Mouse (Mus musculus) kidney, embryonic 16.5 days (tissue): Measurements from ENCODE around the gene Gm45234. TPM values are rescaled to one million over a fixed set of nuclear protein-coding genes. Genes with fewer than 3 reads are reported as not detected.

Source experiments
- ATAC-seq: fragments of 200-750 bp; cut with Nextera tagmentation; 2 replicates; pipeline ENCODE4 v1.8.0; 2017; ENCODE audit warnings: moderate TSS enrichment; ENCODE audit not compliant: low FRiP score, low TSS enrichment
- H3K27ac ChIP-seq: fragments of 300-500 bp; sonication (generic); 2 replicates; pipeline ENCODE4 v1.5.1; 2014; ENCODE audit warnings: low read length
- H3K27me3 ChIP-seq: fragments of 300-500 bp; sonication (generic); 2 replicates; pipeline ENCODE4 v1.6.1; 2014; ENCODE audit warnings: low read length, control low read depth, mixed read lengths; ENCODE audit not compliant: insufficient read depth
- H3K36me3 ChIP-seq: fragments of 300-500 bp; sonication (generic); 2 replicates; pipeline ENCODE4 v1.6.1; 2014; ENCODE audit warnings: low read length, control low read depth, mixed read lengths; ENCODE audit not compliant: insufficient read depth
- H3K4me1 ChIP-seq: fragments of 300-500 bp; sonication (generic); 2 replicates; pipeline ENCODE4 v1.6.1; 2014; ENCODE audit warnings: low read length, control low read depth, mixed read lengths; ENCODE audit not compliant: insufficient read depth
- H3K4me2 ChIP-seq: fragments of 300-500 bp; sonication (generic); replicated peaks from 2 replicates; pipeline ENCODE4 v1.6.1; 2014; ENCODE audit warnings: low read depth, low read length
- H3K4me3 ChIP-seq: fragments of 300-500 bp; sonication (generic); 2 replicates; pipeline ENCODE4 v1.5.1; 2014; ENCODE audit warnings: mild to moderate bottlenecking, low read length
- H3K9ac ChIP-seq: fragments of 300-500 bp; sonication (generic); replicated peaks from 2 replicates; pipeline ENCODE4 v1.6.1; 2014; ENCODE audit warnings: low read length
- H3K9me3 ChIP-seq: fragments of 300-500 bp; sonication (generic); 2 replicates; pipeline ENCODE4 v1.6.1; 2016; ENCODE audit warnings: low read length, control low read depth
- WGBS: fragments of 180-500 bp; shearing (Covaris S2); extraction: QIAGEN DNeasy Blood & Tissue Kit; methylation state at CpG from one replicate; pipeline ENCODE4 v1.1.7; 2014; 5-methylcytosine and 5-hydroxymethylcytosine counted together
- polyA plus RNA-seq: library from polyadenylated mRNA; unstranded; fragments of >200 nt; fragmentation: Nextera tagmentation; extraction: Ambion mirVana; gene quantifications from 2 replicates; pipeline ENCODE4 v1.2.1, GENCODE M21; 2015

Gene Gm45234
- polyA plus RNA-seq, 1 experiment from 2014 or later: not detected

GRCm38 (mm10) chr6:124768704-124769044 lies 12.9 kb upstream of the Gm45234 start:
- H3K9ac ChIP-seq: peak overlapping the region; percentile 69
- H3K4me2 ChIP-seq: peak overlapping the region; percentile 94
- peaks cover 33% of the 10 kb centered on the region for H3K4me1 ChIP-seq
- H3K36me3 ChIP-seq: no peaks in the 10 kb centered on the region
- H3K27me3 ChIP-seq: no peaks in the 10 kb centered on the region
- ATAC-seq: 0 out of 2 replicates have a peak, but pooled peaks have one; percentile 10
- peak overlapping the region; percentile 43; the same call in 1 of the 2 replicates for H3K27ac ChIP-seq
- WGBS: 7% methylated on average over 9 of the region's 9 CpGs
- H3K4me3 ChIP-seq: peak overlapping the region; percentile 65
- no peaks in the 10 kb centered on the region for H3K9me3 ChIP-seq

- ATAC-seq: peak; percentile 31; the same call in 1 of the 2 replicates
- H3K9ac ChIP-seq: peak overlapping the region; percentile 69
- peak overlapping the region; percentile 94 for H3K4me2 ChIP-seq
- no peaks in the 10 kb centered on the region for H3K36me3 ChIP-seq
- H3K4me1 ChIP-seq: peaks cover 33% of the 10 kb centered on the region
- no peaks in the 10 kb centered on the region for H3K9me3 ChIP-seq
- H3K4me3 ChIP-seq: peak overlapping the region; percentile 65
- WGBS: 25% methylated on average over 19 of the region's 19 CpGs
- H3K27ac ChIP-seq: peak overlapping the region; percentile 69
- no peaks in the 10 kb centered on the region for H3K27me3 ChIP-seq
Observed at GRCm38 (mm10) chr6:124767920-124768703, 12.3 kb upstream of the Gm45234 start.

DNA sequence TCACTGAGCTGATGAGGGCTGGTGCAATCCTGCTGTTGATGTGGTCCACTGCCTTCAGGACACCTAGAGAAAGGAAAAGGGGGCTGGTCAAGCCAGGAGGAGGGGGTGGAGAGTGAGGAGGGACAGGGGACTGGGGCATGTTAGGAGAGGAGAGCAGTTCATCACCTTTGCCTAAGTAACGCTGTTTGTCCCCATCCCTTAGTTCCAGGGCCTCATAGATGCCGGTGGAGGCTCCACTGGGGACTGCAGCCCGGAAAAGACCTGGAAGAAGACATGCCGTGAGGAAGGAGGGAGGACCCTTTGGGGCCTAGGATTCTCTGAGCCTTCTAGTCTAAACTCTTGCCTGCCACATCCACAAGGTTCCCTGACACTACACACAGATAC lies 11.7 kb upstream of the Gm45234 start:
- no peaks in the 10 kb centered on the region for H3K36me3 ChIP-seq
- ATAC-seq: no peak
- 31% methylated on average over 4 of the region's 4 CpGs for WGBS
- peak overlapping the region; percentile 22 for H3K4me3 ChIP-seq
- H3K4me1 ChIP-seq: peaks cover 33% of the 10 kb centered on the region
- H3K9ac ChIP-seq: peak overlapping the region; percentile 56; the same call in 1 of the 2 replicates
- H3K27ac ChIP-seq: peak overlapping the region; percentile 69
- peak overlapping the region; percentile 94 for H3K4me2 ChIP-seq
- no peaks in the 10 kb centered on the region for H3K27me3 ChIP-seq
- no peaks in the 10 kb centered on the region for H3K9me3 ChIP-seq

GRCm38 (mm10) chr6:124765951-124766350 lies 10.1 kb upstream of the Gm45234 start:
- Histone ChIP-seq H3K9ac (no peak overlapping the region), H3K9me3 (no peaks in the 10 kb centered on the region), H3K36me3 (no peaks in the 10 kb centered on the region), H3K4me1 (peaks cover 33% of the 10 kb centered on the region), H3K4me3 (no peak overlapping the region), H3K27ac (no peak overlapping the region), H3K27me3 (no peaks in the 10 kb centered on the region), H3K4me2 (no peak overlapping the region)
- no peak for ATAC-seq
- WGBS: 83% methylated on average over 7 of the region's 7 CpGs

DNA sequence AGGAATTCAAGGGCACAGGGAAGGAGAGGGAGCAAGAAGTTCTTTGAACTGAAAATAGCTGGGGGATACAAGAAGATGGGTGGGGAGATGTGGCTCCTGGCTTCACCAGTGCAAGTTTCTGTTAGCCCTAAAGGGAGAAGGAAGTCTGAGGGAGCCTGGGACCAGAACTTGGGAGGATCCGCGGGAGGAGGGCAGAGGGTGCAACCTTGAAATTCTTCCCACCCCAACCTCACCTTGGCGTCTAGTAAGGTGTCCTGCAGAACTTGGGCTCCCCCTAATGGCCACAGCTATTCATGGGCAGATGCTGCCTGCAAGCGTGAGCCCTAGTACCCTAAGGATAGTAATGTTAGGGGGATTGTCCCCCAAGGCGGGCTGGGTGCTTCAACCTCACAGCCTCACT lies 3.4 kb upstream of the Gm45234 start:
- WGBS: 2% methylated on average over 5 of the region's 5 CpGs
- Histone ChIP-seq H3K27me3 (no peaks in the 10 kb centered on the region), H3K4me1 (peaks cover 36% of the 10 kb centered on the region), H3K9ac (peak overlapping the region; percentile 36), H3K27ac (peak overlapping the region; percentile 98), H3K36me3 (no peaks in the 10 kb centered on the region), H3K9me3 (no peaks in the 10 kb centered on the region), H3K4me3 (no peak overlapping the region), H3K4me2 (peak overlapping the region; percentile 68)
- ATAC-seq: 0 out of 2 replicates have a peak, but pooled peaks have one; percentile 8

DNA sequence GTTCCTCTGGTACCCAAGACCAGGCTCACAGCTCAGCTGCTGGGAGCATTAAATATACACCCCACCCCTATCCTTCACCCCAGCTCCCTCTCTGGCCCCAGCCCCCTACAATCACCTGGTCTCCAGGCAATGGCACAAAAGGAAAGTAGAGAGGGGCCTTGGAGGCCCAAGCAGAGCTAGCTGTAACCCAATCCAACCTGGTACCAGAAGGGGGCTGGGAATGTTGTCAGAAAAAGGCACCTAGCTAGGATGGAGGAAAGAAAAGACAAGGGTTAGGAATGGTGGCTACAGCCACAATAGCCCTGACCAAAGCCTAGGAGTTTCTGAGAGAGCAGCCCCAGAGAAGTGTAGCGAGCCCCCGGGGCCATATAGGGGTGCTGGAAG lies 3.0 kb upstream of the Gm45234 start:
- H3K9me3 ChIP-seq: no peaks in the 10 kb centered on the region
- peak overlapping the region; percentile 77; the same call in 1 of the 2 replicates for H3K4me3 ChIP-seq
- H3K27ac ChIP-seq: peak overlapping the region; percentile 98
- peak overlapping the region; percentile 68 for H3K4me2 ChIP-seq
- no peaks in the 10 kb centered on the region for H3K27me3 ChIP-seq
- peaks cover 40% of the 10 kb centered on the region for H3K4me1 ChIP-seq
- peak overlapping the region; percentile 36 for H3K9ac ChIP-seq
- ATAC-seq: no peak
- no peaks in the 10 kb centered on the region for H3K36me3 ChIP-seq
- WGBS: 52% methylated on average over 2 of the region's 2 CpGs

DNA sequence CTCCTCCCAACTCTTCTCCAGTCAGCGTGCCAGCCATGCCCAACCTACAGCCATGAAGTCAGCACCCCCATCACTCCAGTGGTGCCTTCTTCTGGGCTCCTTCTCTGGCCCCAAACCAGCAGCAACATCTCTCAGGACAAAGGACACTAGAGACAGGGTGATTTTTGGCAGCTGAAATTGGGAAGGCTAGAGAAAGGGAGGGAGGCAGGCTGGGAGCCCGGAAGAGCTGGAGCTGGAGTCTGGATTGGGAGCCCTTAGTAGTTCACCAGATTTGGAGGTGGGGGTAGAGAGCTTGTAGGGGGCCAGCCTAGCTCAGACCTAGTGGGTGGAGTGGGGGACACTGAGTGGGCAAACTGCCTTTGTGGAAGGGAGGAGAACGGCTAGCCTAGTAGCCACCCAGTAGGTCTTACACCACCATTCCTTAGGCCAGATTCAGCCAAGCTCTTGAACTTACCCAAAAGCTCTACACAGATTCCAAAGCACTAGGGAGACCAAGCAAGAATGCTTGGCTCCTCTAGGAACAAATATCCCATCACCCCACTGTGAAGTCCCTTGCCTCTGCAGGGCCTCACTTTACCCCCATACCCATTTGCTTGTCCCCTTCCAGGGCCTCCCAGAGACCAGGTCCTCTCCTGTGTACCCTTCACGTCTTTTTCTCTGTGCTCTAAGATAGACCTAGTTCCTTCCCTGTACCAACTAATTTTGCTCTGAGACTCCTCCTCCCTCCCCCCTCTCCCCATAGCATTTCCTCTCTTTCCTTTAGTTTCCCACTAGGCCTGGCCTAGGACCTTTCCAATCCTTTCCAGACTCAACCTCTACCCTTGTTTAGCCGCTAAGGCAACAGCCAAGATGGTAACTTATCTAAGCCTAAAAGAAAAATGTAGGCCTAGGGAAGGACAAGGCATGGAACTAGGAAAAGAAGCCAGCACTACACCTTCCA lies 2.4 kb upstream of the Gm45234 start:
- Histone ChIP-seq H3K9me3 (no peaks in the 10 kb centered on the region), H3K4me2 (peak overlapping the region; percentile 68), H3K4me3 (peak overlapping the region; percentile 77), H3K36me3 (no peaks in the 10 kb centered on the region), H3K4me1 (peaks cover 43% of the 10 kb centered on the region), H3K27me3 (no peaks in the 10 kb centered on the region), H3K9ac (peak overlapping the region; percentile 97), H3K27ac (peak overlapping the region; percentile 98)
- ATAC-seq: peak; percentile 7
- WGBS: 37% methylated on average over 5 of the region's 5 CpGs

GRCm38 (mm10) chr6:124757351-124757880 lies 1.6 kb upstream of the Gm45234 start:
- peaks cover 43% of the 10 kb centered on the region for H3K4me1 ChIP-seq

DNA sequence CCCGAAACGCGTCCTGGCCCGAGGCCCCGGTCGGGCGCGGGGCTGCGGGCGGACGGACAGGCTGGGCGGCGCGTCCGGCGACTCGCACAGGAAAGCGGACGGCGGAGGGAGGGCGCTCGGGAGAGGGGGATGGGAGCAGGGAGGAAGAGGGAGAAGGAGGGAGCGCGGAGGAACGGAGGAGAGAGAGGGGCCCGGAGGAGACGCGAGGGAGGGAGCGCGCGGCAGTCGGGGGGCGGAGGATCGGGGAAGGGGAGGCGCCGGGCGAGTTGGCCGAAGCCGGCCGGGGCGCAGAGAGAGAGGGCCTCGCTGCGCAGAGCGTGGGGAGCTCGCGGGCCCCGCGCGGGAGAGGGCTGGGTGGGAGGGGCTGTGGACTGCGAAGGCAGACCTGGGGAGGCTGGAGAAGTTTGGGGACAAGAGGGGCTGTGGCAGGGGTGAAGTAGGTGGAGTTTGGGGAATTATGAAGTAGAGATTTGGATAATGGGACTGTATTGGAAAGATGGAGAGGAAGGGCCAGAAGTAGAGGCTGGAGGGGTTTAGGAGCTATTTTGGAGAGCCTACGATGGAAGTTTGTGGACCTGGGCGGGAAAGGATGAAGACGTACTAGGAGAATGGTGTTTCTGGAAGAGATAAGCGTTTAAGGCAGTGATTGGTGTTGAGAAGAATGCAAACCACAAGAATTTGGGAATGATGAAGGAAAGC lies 980 bp upstream of the Gm45234 start:
- Histone ChIP-seq H3K4me1 (peaks cover 43% of the 10 kb centered on the region), H3K27me3 (no peaks in the 10 kb centered on the region), H3K9me3 (no peaks in the 10 kb centered on the region), H3K4me3 (peak overlapping the region; percentile 77), H3K36me3 (no peaks in the 10 kb centered on the region; the same call in 1 of the 2 replicates), H3K27ac (peak overlapping the region; percentile 98), H3K4me2 (peak overlapping the region; percentile 68), H3K9ac (peak overlapping the region; percentile 97)
- 1% methylated on average over 44 of the region's 54 CpGs for WGBS
- peak; percentile 78 for ATAC-seq

More at GRCm38 (mm10) chr6:124757351-124757880, 1.6 kb upstream of the Gm45234 start:
- Histone ChIP-seq H3K27me3 (no peaks in the 10 kb centered on the region), H3K9ac (peak overlapping the region; percentile 97), H3K27ac (peak overlapping the region; percentile 98), H3K4me2 (peak overlapping the region; percentile 68), H3K36me3 (no peaks in the 10 kb centered on the region), H3K4me3 (peak overlapping the region; percentile 77), H3K9me3 (no peaks in the 10 kb centered on the region)
- WGBS: 3% methylated on average over 5 of the region's 5 CpGs
- ATAC-seq: no peak
